In the genomic region with DNA sequence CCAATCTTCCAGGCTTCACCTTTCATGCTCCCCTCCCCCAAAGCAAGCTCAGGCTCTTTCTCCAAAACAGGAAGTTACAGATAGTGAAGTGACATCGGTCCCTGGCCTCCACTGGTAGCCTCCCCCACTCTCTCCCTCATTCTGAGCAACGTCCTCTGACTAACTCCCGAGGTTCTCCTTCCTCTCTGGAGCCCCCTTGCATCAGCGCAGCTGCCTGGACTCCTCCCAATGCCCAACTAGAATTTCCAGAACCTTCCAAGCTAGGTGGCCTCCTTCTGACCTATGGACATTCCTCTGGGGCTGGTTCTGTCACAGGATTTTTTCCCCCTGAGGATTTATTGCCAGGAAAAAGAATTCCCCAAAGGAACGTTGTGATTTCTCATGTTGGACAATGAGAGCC, we compare ENCODE assay signal across 11 mouse cellular contexts.
A peak's percentile ranks its signal among the peaks of the same experiment; 100 is the strongest.
DNase-seq lines count a peak whose midpoint lies in the region; ATAC-seq and TF ChIP-seq lines count a peak whose summit lies in the region.
"Had no signal": no experiment of that assay in that cellular context is flagged by ENCODE, and none has a peak within 500 bp of the region (broad histone marks: within the 10 kb centered on the region; RNA-seq: fewer than 3 reads in every experiment).

No protein-coding gene starts in this region.

- peaks cover 4% of the 10 kb centered on the region; the same call in 1 of the 2 replicates for H3K4me1 ChIP-seq in kidney, adult 2 months (ENCODE audit: control insufficient read depth, insufficient read depth, low read length)
- peaks cover 29% of the 10 kb centered on the region for H3K4me1 ChIP-seq in liver, embryonic 15.5 days (replicated peaks)
- H3K4me1 ChIP-seq in thymus, adult 2 months (replicated peaks; ENCODE audit: control insufficient read depth, insufficient read depth, low read length) = peaks cover 33% of the 10 kb centered on the region
- no peaks in the 10 kb centered on the region for H3K4me1 ChIP-seq in forebrain, embryonic 11.5 days (replicated peaks; ENCODE audit: control insufficient read depth, insufficient read depth, low read length)
- H3K4me1 ChIP-seq in midbrain, embryonic 11.5 days (ENCODE audit: control insufficient read depth, insufficient read depth, low read length) = no peaks in the 10 kb centered on the region
- H3K4me1 ChIP-seq: hindbrain, embryonic 15.5 days; midbrain, embryonic 12.5 days had no signal

- no peaks in the 10 kb centered on the region for H3K27me3 ChIP-seq in kidney, adult 2 months (replicated peaks; ENCODE audit: control insufficient read depth, insufficient read depth, low read length)
- no peaks in the 10 kb centered on the region for H3K27me3 ChIP-seq in liver, embryonic 15.5 days
- no peaks in the 10 kb centered on the region for H3K27me3 ChIP-seq in thymus, adult 2 months (ENCODE audit: control insufficient read depth, insufficient read depth, low read length)
- H3K27me3 ChIP-seq in forebrain, embryonic 11.5 days (ENCODE audit: control insufficient read depth, insufficient read depth, low read length) = peaks cover 9% of the 10 kb centered on the region; the same call in 1 of the 2 replicates
- H3K27me3 ChIP-seq in midbrain, embryonic 11.5 days (ENCODE audit: control insufficient read depth, insufficient read depth, low read length) = no peaks in the 10 kb centered on the region
- H3K27me3 ChIP-seq: embryonic facial prominence, embryonic 13.5 days; hindbrain, embryonic 15.5 days had no signal

- no peak overlapping the region for H3K27ac ChIP-seq in kidney, adult 2 months (ENCODE audit: insufficient read depth, low read depth, low read length)
- H3K27ac ChIP-seq in liver, embryonic 15.5 days (replicated peaks) = no peak overlapping the region
- no peak overlapping the region for H3K27ac ChIP-seq in thymus, adult 2 months (ENCODE audit: control insufficient read depth, insufficient read depth, low read length)
- no peak overlapping the region for H3K27ac ChIP-seq in forebrain, embryonic 11.5 days (ENCODE audit: low read depth, low read length)
- no peak overlapping the region for H3K27ac ChIP-seq in midbrain, embryonic 11.5 days (ENCODE audit: low read depth, low read length)
- H3K27ac ChIP-seq: embryonic facial prominence, embryonic 13.5 days; hindbrain, embryonic 15.5 days; midbrain, embryonic 12.5 days had no signal

- H3K4me2 ChIP-seq in liver, embryonic 15.5 days = no peak overlapping the region
- H3K4me2 ChIP-seq in forebrain, embryonic 11.5 days (ENCODE audit: low read depth, low read length, severe bottlenecking) = no peak overlapping the region
- no peak overlapping the region for H3K4me2 ChIP-seq in midbrain, embryonic 11.5 days
- H3K4me2 ChIP-seq: embryonic facial prominence, embryonic 13.5 days; hindbrain, embryonic 15.5 days; midbrain, embryonic 12.5 days had no signal

- DNase-seq in kidney, postnatal 14 days = peak; percentile 21
- DNase-seq in kidney, adult 2 months = no peak
- peak; percentile 66 for DNase-seq in T-cell, adult 2 months (ENCODE audit: low spot score)
- peak; percentile 31 for DNase-seq in thymus, adult 2 months
- no peak for DNase-seq in forebrain, embryonic 11.5 days (ENCODE audit: low spot score)
- no peak for DNase-seq in frontal cortex, postnatal 25 days (ENCODE audit: low spot score in 2 of 2)
- no peak for DNase-seq in midbrain, embryonic 11.5 days (ENCODE audit: low spot score, missing footprints)

- H3K9ac ChIP-seq in liver, embryonic 15.5 days = no peak overlapping the region
- H3K9ac ChIP-seq in forebrain, embryonic 11.5 days (ENCODE audit: low read length) = no peak overlapping the region
- no peak overlapping the region for H3K9ac ChIP-seq in midbrain, embryonic 11.5 days (ENCODE audit: low read length)
- H3K9ac ChIP-seq: embryonic facial prominence, embryonic 13.5 days; hindbrain, embryonic 15.5 days; midbrain, embryonic 12.5 days had no signal

- no peak for TF ChIP-seq CTCF in kidney, adult 2 months (conservative IDR thresholded peaks at IDR 0.05; ENCODE audit: insufficient read depth, insufficient read length, low read depth, low read length)
- no peak for TF ChIP-seq CTCF in thymus, adult 2 months (IDR thresholded peaks at IDR 0.05; ENCODE audit: borderline replicate concordance, control insufficient read depth, extremely low read depth, insufficient read depth, low read length, poor library complexity)

- 0 out of 2 replicates have a peak, but pooled peaks have one; percentile 14 for ATAC-seq in liver, embryonic 15.5 days (ENCODE audit: insufficient read depth)
- no peak for ATAC-seq in forebrain, embryonic 11.5 days (replicated peaks; ENCODE audit: low FRiP score)
- ATAC-seq in midbrain, embryonic 11.5 days (ENCODE audit: low FRiP score) = no peak

- no peak overlapping the region for H3K4me3 ChIP-seq in kidney, adult 2 months (ENCODE audit: insufficient read depth, low read depth, low read length)
- H3K4me3 ChIP-seq in liver, embryonic 15.5 days (replicated peaks) = no peak overlapping the region
- H3K4me3 ChIP-seq in thymus, adult 2 months (ENCODE audit: control insufficient read depth, insufficient read depth, low read length) = no peak overlapping the region
- no peak overlapping the region for H3K4me3 ChIP-seq in forebrain, embryonic 11.5 days (ENCODE audit: low read depth, low read length)
- H3K4me3 ChIP-seq in midbrain, embryonic 11.5 days (ENCODE audit: low read depth, low read length) = no peak overlapping the region
- H3K4me3 ChIP-seq: embryonic facial prominence, embryonic 13.5 days; hindbrain, embryonic 15.5 days; midbrain, embryonic 12.5 days had no signal

- H3K36me3 ChIP-seq in kidney, adult 2 months (ENCODE audit: control insufficient read depth, insufficient read depth, low read length) = no peaks in the 10 kb centered on the region
- no peaks in the 10 kb centered on the region for H3K36me3 ChIP-seq in liver, embryonic 15.5 days (replicated peaks)
- no peaks in the 10 kb centered on the region for H3K36me3 ChIP-seq in thymus, adult 2 months (ENCODE audit: control insufficient read depth, insufficient read depth, low read length)
- no peaks in the 10 kb centered on the region for H3K36me3 ChIP-seq in forebrain, embryonic 11.5 days (ENCODE audit: control insufficient read depth, insufficient read depth, low read length)
- H3K36me3 ChIP-seq in midbrain, embryonic 11.5 days (ENCODE audit: control insufficient read depth, insufficient read depth, low read length) = no peaks in the 10 kb centered on the region
- H3K36me3 ChIP-seq: embryonic facial prominence, embryonic 13.5 days; hindbrain, embryonic 15.5 days; midbrain, embryonic 12.5 days had no signal

- 30% methylated on average over 5 of the region's 5 CpGs for WGBS in kidney, adult 2 months
- WGBS in liver, embryonic 15.5 days (ENCODE audit: insufficient replicate concordance) = 7% methylated on average over 5 of the region's 5 CpGs
- 35% methylated on average over 5 of the region's 5 CpGs for WGBS in thymus, adult 2 months
- WGBS in forebrain, embryonic 11.5 days = 63% methylated on average over 5 of the region's 5 CpGs
- WGBS in midbrain, embryonic 11.5 days = 63% methylated on average over 5 of the region's 5 CpGs

- TF ChIP-seq POLR2A in kidney, adult 2 months (IDR thresholded peaks at IDR 0.05; ENCODE audit: low read depth, low read length) = no peak
- no peak for TF ChIP-seq POLR2A in thymus, adult 2 months (IDR thresholded peaks at IDR 0.05; ENCODE audit: control insufficient read depth, extremely low read depth, insufficient read depth, low read length, poor library complexity)

- no peaks in the 10 kb centered on the region for H3K9me3 ChIP-seq in liver, embryonic 15.5 days (replicated peaks)
- H3K9me3 ChIP-seq in forebrain, embryonic 11.5 days (ENCODE audit: control insufficient read depth, low read length) = no peaks in the 10 kb centered on the region; the same call in 1 of the 2 replicates
- H3K9me3 ChIP-seq in midbrain, embryonic 11.5 days (ENCODE audit: control insufficient read depth, low read length) = no peaks in the 10 kb centered on the region
- H3K9me3 ChIP-seq: embryonic facial prominence, embryonic 13.5 days; hindbrain, embryonic 15.5 days had no signal

Comparison
In these comparisons a context has a peak if more than half of its experiments do, and no peak if none do; other contexts are left out.
1. DNase-seq: peak in kidney, postnatal 14 days (single experiment), T-cell, adult 2 months (single experiment) and thymus, adult 2 months (single experiment); none in kidney, adult 2 months (single experiment), forebrain, embryonic 11.5 days (single experiment), frontal cortex, postnatal 25 days (0 of 2) and midbrain, embryonic 11.5 days (single experiment).